Mouse (Mus musculus) left cerebral cortex, adult 2 months (tissue): ENCODE data around the gene Btbd9. TPM values are rescaled to one million over a fixed set of nuclear protein-coding genes. Genes with fewer than 3 reads are reported as not detected.

Source experiments
- DNase-seq, 2 experiments: peaks; one replicate each; pipeline ENCODE4 v3.0.0; 2021 to 2022; ENCODE audit warnings: low spot score in 2 of 2, mixed read lengths in 1 of 2; ENCODE audit errors: extremely low spot score in 1 of 2
- H3K27ac ChIP-seq: fragments of 200-600 bp; 2 replicates; pipeline ENCODE4 v1.8.1; 2022
- H3K4me3 ChIP-seq: fragments of 200-600 bp; 2 replicates; pipeline ENCODE4 v1.8.1; 2022
- CTCF ChIP-seq: fragments of 200-600 bp; IDR thresholded peaks from 2 replicates; pipeline ENCODE4 v1.8.1; 2022; ENCODE audit warnings: antibody characterized with exemption, mild to moderate bottlenecking, moderate library complexity
- intact Hi-C: fragments of 180-260 bp; cut with DNase I; formaldehyde crosslinking; loops from one replicate; pipeline ENCODE4 v1.15.1; 2025
- total RNA-seq, 2 experiments: library from RNA; stranded (reverse); gene quantifications; 2 replicates each; pipeline ENCODE4 v1.2.3; 2021

The Btbd9 gene
- total RNA-seq, 2 experiments from 2014 or later: 102 to 104 TPM

DNA sequence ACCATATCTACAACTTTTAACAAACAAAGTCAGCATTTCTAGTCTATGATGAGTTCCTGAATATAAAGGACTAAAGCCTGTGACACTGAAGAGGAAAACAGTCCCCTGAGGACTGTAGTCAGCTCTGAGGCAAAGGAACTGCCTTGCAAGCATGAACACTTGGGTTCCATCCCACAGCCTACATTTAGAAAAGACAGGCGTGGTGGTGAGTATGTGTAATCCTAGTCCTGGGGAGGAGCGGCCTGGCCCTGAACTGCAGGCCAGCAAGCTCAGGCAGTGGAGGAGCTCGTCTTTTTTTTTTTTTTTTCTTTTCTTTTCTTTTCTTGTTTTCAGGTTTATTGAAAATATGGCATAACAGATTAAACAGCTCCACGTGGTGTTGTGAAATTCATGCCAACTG is 181.0 kb downstream of the Btbd9 start:
- no peak for DNase-seq
- Histone ChIP-seq H3K4me3 (no peak overlapping the region), H3K27ac (no peak overlapping the region)
- intact Hi-C loops: no loop called here
- TF ChIP-seq CTCF: no peak

DNA sequence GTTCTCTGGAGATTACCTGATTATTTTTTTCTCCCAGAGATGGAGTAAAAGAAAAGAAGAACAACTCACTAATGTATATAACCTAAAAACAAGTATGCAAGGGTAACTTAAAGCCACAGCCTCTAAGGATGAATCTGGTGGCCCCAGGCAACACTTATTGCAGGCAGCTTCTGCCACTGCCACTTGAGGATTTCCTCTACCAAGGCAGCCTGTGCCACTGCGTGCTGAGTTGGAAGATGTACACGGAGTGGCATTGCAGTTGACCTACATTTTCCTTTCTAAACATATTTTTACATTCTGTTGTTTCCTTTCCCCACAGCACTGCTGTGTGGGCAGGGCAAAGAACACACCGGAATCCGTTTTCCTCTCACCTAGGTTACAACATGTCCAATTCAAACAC is 184.3 kb downstream of the Btbd9 start:
- no peak for DNase-seq
- TF ChIP-seq CTCF: no peak
- no peak overlapping the region for H3K27ac ChIP-seq
- no peak overlapping the region for H3K4me3 ChIP-seq
- intact Hi-C loops: no loop called here

DNA sequence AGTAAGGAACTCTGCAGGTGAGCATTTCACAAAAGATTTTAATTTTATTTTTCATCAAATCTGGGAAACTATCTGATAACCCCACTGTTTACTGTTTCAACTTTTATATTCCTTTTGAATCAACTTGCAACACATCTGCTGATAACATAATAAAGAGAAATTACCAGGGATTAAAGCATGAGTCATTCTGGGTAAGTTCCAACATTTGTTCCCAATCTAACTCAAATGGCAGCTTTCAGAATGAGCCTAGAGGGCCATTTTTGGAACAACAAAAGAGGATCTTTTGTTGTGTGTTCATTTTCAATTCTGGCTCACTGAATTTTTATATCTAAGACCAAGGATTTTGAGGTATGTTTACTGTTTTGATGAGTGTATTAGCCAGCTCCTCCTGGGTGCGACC is 185.1 kb downstream of the Btbd9 start:
- H3K27ac ChIP-seq: no peak overlapping the region
- DNase-seq: no peak
- H3K4me3 ChIP-seq: no peak overlapping the region
- no peak for TF ChIP-seq CTCF
- intact Hi-C loops: no loop called here

DNA sequence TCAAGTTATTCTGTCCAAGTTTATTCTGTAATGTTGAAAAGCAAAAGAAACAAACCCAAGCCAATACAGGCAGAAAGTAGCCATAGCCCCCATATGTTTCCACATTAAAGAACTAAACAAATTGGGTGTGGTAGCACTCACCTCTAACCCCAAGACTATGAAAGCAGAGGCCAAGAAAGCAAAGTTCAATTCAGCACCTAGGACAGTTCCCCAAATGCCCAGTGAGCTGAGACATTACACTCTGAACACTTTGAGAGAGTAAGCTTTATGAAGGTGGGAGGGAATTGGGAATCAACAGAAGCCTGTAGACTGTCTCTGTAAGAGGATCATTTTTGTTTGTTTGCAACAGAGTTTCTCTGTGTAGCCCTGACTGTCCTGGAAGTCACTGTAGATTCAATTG is 186.6 kb downstream of the Btbd9 start:
- intact Hi-C loops: no loop called here

DNA sequence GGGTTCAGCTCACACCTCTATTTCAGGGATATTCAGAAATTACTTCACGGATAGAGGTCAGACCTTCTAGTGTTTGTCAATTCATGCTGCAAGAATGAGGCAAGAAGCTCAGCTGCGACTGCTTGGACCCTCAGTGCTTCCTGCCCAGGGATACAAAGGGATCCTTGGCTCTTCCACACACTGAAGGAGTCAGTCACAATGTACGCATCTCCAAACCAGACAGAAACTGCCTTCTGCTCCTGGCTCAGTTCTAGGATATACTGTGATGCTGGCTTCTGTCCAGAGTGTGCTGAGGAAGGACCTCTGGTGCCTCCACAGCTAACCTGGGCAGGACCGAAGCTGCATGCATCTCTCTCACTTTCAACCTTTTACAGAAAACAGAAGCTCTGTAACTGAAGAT is 187.5 kb downstream of the Btbd9 start:
- DNase-seq: no peak
- TF ChIP-seq CTCF: no peak
- Histone ChIP-seq H3K4me3 (no peak overlapping the region), H3K27ac (no peak overlapping the region)
- intact Hi-C loops: no loop called here

More for the DNA sequence above, 186.6 kb downstream of the Btbd9 start:
- Histone ChIP-seq H3K27ac (no peak overlapping the region), H3K4me3 (no peak overlapping the region)
- TF ChIP-seq CTCF: no peak
- DNase-seq: no peak

DNA sequence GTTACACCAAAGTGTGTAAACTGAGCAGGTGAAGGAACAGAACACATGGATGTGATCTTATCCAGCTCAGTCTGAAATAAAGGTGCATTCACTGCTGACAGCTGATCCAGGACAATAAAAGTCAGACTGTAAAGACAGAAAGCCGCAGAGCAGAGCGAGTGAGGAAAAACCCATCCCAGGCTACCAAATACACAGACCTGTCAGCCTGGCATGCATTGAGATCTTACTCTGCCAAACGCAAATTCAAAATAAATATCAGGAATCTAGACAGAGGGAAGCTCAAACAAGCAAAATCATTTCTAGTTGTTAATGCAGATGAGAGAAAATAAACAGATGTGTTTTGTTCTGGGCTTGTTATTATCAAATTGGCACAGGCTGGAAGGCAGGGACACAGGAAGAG is 187.9 kb downstream of the Btbd9 start:
- TF ChIP-seq CTCF: no peak
- intact Hi-C loops: no loop called here

DNA sequence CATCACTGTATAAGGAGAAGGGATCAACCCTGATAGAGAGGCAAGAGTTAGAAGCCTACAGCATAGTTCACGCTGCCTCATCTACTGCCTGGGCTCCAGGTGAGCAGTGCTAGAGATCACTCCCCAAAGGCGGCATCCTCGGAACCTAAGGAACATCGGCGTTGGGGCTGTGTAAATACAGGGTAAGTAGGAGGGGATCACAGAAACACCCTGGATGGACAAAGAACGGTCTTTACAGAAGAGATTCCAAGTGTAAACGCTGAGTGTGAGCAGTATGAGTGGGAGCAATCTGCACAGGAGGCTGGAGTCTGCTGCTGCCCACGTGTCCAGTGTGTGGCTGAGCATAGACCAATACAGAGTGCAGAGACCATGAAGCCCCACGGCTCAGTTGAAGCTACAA is 190.0 kb downstream of the Btbd9 start:
- H3K4me3 ChIP-seq: no peak overlapping the region
- no peak for DNase-seq
- no peak overlapping the region for H3K27ac ChIP-seq
- TF ChIP-seq CTCF: no peak
- intact Hi-C loops: no loop called here

More for the DNA sequence above, 187.9 kb downstream of the Btbd9 start:
- H3K27ac ChIP-seq: no peak overlapping the region
- no peak overlapping the region for H3K4me3 ChIP-seq
- DNase-seq: no peak

DNA sequence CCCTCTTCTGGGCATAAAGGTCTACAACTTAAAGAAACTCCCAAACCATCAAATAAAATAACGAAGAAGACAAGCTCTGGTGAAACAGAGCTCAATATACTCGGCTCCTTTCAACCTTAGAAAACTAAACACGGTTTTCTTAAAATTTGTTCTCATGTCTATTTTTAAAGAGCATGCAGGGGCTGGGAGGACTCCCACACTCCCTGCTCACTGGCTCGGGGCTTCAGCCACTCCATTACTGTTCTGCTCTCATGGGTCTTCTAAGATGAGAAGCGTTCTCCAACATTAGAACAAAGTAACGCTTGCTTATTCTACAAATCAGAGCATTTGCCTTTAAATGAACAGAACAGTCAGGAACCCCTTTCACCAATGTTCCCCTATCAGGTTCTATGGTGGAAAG is 192.6 kb downstream of the Btbd9 start:
- Histone ChIP-seq H3K27ac (peak overlapping the region; percentile 71), H3K4me3 (no peak overlapping the region)
- no peak for DNase-seq
- no peak for TF ChIP-seq CTCF
- intact Hi-C loops: no loop called here

DNA sequence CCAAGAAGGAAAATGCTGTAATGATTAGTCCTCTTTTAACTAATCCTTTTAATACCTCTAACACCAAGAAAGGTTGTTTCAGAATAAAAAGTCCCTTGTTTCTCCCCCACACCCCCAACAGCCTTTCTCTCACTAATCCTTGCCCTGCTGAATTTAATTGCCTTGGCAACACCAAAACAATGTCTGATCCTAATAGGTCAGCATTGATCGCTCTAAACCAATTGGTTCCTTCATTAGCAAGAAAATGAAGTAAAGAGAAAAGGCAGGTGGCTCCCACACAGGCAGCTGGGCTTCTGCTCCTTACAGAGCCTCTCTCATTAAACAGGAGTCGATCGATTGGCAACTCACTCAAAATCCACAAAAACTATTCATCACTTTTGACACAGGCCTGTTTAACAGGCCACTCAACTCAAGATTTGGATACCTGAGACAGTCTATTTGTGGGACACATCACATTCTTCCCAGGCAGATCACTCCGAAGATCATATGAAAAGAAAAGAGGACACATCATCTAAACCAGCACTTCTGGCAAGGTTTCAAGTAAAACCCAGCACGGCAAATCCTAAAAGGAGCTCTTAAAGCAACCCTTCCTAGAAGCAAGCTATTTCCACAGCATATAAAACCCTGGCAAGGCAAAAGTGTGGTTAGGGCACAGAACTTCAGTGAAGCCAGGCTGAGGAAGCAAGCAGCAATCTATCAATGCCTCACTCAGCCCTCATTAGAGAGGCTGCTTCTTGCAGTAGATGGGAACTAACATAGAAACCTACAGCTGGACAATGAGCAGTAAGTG is 197.9 kb downstream of the Btbd9 start:
- no peak overlapping the region; the same call in 1 of the 2 replicates for H3K27ac ChIP-seq
- no peak for DNase-seq
- H3K4me3 ChIP-seq: no peak overlapping the region
- intact Hi-C loops: no loop called here
- TF ChIP-seq CTCF: no peak

DNA sequence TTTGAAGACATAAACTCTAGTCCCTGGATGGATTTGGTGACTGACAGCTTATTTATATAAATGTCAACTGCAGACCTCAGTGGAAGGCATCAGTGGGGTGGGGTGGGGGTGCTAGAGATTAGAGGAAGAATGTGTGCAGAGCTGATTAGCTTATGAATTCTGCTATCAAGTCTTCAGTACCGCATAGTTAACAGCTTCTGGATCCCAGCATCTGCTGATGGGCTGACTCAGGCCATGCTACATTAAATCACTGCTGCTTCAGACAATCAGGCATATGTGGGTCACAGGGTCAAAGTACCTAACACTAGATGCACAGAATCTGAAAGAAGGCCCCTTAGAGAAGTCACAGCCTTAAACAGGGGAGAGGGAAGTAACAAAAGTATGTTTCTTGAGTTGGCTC is 198.5 kb downstream of the Btbd9 start:
- Histone ChIP-seq H3K4me3 (no peak overlapping the region), H3K27ac (no peak overlapping the region)
- no peak for TF ChIP-seq CTCF
- intact Hi-C loops: no loop called here
- DNase-seq: no peak

DNA sequence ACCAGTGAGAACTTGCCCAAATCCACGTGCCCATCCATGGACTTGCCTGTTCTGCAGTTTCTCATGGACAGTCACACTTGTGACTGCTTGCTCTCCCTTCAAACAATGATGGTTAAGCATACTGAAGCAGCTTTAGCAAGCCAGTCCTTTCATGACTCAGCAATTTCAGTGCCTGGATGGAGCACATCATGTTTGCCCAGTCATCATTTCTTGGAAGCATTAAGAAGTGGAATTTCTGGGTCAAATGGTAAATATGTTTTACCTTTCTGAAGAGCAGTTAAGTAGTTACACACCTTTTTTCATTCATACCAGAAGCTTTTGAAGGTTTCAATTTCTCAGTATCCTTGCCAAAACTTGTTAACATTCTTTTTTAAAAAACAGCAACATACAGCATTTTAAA is 201.2 kb downstream of the Btbd9 start:
- H3K27ac ChIP-seq: no peak overlapping the region
- no peak overlapping the region for H3K4me3 ChIP-seq
- no peak for TF ChIP-seq CTCF
- no peak for DNase-seq
- intact Hi-C loops: no loop called here

DNA sequence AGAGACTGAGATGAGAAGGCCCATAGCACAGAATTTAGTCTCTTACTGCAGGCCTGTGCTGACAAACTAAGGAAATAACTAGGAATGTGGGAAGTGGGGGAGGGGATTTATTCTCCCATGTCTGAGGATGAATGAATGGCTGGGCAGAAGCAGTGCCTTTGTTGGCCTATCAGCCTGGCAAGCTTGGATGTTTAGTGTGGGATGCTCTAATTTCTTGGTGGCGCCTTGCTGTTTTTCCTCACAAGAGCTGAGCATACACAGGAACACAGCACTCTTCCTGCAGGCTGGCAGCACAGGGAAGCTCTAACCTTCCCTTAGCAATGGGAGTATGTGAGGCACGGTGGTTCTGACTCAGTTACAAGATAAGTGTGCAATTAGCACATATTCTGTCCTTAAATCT is 207.7 kb downstream of the Btbd9 start:
- DNase-seq: no peak
- TF ChIP-seq CTCF: no peak
- intact Hi-C loops: no loop called here
- H3K27ac ChIP-seq: peak overlapping the region; percentile 54; the same call in 1 of the 2 replicates
- no peak overlapping the region for H3K4me3 ChIP-seq

DNA sequence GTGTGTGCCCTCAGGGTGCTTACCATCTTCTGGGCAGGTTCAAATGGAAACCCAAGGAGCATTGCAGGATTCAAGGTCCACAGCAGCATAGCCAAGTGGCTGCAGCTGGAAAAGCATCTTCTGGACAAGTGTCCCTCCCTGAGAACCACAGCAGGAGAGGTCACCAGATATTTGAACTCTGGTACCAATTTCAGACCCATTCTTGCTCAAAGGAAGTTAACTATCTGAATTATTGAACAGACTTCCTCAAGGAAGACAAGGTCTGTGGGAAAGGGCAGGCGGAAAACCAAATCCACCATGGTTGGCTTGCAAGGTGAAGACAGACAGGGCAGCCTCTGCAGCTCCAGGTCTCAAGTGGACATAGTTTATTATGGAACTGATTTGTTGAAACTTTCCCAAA is 211.6 kb downstream of the Btbd9 start:
- Histone ChIP-seq H3K4me3 (no peak overlapping the region), H3K27ac (no peak overlapping the region)
- intact Hi-C loops: no loop called here
- TF ChIP-seq CTCF: no peak
- no peak for DNase-seq
